Mouse (Mus musculus) intestine, embryonic 16.5 days (tissue): Measurements from ENCODE around the gene Ntng1. TPM values are rescaled to one million over a fixed set of nuclear protein-coding genes. Genes with fewer than 3 reads are reported as not detected.

Source experiments
- ATAC-seq: fragments of 200-750 bp; cut with Nextera tagmentation; 2 replicates; pipeline ENCODE4 v1.8.0; 2017; ENCODE audit warnings: moderate TSS enrichment, moderate library complexity
- H3K27ac ChIP-seq: fragments of 300-500 bp; sonication (generic); 2 replicates; pipeline ENCODE4 v1.5.1; 2014; ENCODE audit warnings: mild to moderate bottlenecking, low read length
- H3K27me3 ChIP-seq: fragments of 300-500 bp; sonication (generic); replicated peaks from 2 replicates; pipeline ENCODE4 v1.6.1; 2014; ENCODE audit warnings: low read length, control low read depth, mixed read lengths; ENCODE audit not compliant: control insufficient read depth, insufficient read depth
- H3K36me3 ChIP-seq: fragments of 300-500 bp; sonication (generic); 2 replicates; pipeline ENCODE4 v1.6.1; 2014; ENCODE audit warnings: low read length, control low read depth; ENCODE audit not compliant: control insufficient read depth, insufficient read depth
- H3K4me1 ChIP-seq: fragments of 300-500 bp; sonication (generic); 2 replicates; pipeline ENCODE4 v1.6.1; 2014; ENCODE audit warnings: low read length, control low read depth, mixed read lengths; ENCODE audit not compliant: control insufficient read depth, insufficient read depth
- H3K4me2 ChIP-seq: fragments of 300-500 bp; sonication (generic); 2 replicates; pipeline ENCODE4 v1.6.1; 2014; ENCODE audit warnings: low read depth, low read length, control low read depth
- H3K4me3 ChIP-seq: fragments of 300-500 bp; sonication (generic); 2 replicates; pipeline ENCODE4 v1.5.1; 2014; ENCODE audit warnings: mild to moderate bottlenecking, low read length
- H3K9ac ChIP-seq: fragments of 300-500 bp; sonication (generic); 2 replicates; pipeline ENCODE4 v1.6.1; 2014; ENCODE audit warnings: low read depth, low read length
- H3K9me3 ChIP-seq: fragments of 300-500 bp; sonication (generic); 2 replicates; pipeline ENCODE4 v1.6.1; 2016; ENCODE audit warnings: low read length, control low read depth; ENCODE audit not compliant: control insufficient read depth
- WGBS: fragments of 180-500 bp; shearing (Covaris S2); extraction: QIAGEN DNeasy Blood & Tissue Kit; methylation state at CpG from one replicate; pipeline ENCODE4 v1.1.7; 2014; 5-methylcytosine and 5-hydroxymethylcytosine counted together
- polyA plus RNA-seq: library from polyadenylated mRNA; unstranded; fragments of >200 nt; fragmentation: Nextera tagmentation; extraction: Ambion mirVana; gene quantifications from 2 replicates; pipeline ENCODE4 v1.2.1, GENCODE M21; 2015

The Ntng1 gene
- polyA plus RNA-seq, 1 experiment from 2014 or later = 3.0 TPM

- H3K4me1 ChIP-seq = no peaks in the 10 kb centered on the region
- H3K27me3 ChIP-seq = no peaks in the 10 kb centered on the region
- no peak overlapping the region for H3K9ac ChIP-seq
- no peaks in the 10 kb centered on the region for H3K9me3 ChIP-seq
- H3K4me2 ChIP-seq = no peak overlapping the region
- no peak overlapping the region for H3K4me3 ChIP-seq
- ATAC-seq = no peak
- no peaks in the 10 kb centered on the region for H3K36me3 ChIP-seq
- WGBS = 64% methylated on average over 4 of the region's 4 CpGs
- H3K27ac ChIP-seq = no peak overlapping the region
These were observed 226.7 kb downstream of the Ntng1 start for GRCm38 (mm10) chr3:109917077-109917476.

GRCm38 (mm10) chr3:109914226-109914625, 229.6 kb downstream of the Ntng1 start:
- no peaks in the 10 kb centered on the region for H3K27me3 ChIP-seq
- H3K9ac ChIP-seq = no peak overlapping the region
- no peak for ATAC-seq
- no peak overlapping the region for H3K4me2 ChIP-seq
- no peak overlapping the region for H3K4me3 ChIP-seq
- no peaks in the 10 kb centered on the region for H3K4me1 ChIP-seq
- WGBS = 77% methylated on average over 5 of the region's 5 CpGs
- H3K27ac ChIP-seq = no peak overlapping the region
- H3K36me3 ChIP-seq = no peaks in the 10 kb centered on the region
- H3K9me3 ChIP-seq = no peaks in the 10 kb centered on the region

GRCm38 (mm10) chr3:109890600-109890999, 253.2 kb downstream of the Ntng1 start:
- Histone ChIP-seq H3K9me3 (no peaks in the 10 kb centered on the region), H3K27ac (no peak overlapping the region), H3K4me2 (no peak overlapping the region), H3K36me3 (no peaks in the 10 kb centered on the region), H3K4me1 (no peaks in the 10 kb centered on the region), H3K4me3 (no peak overlapping the region), H3K9ac (no peak overlapping the region), H3K27me3 (no peaks in the 10 kb centered on the region)
- ATAC-seq = no peak
- 13% methylated on average over 1 of the region's 1 CpGs for WGBS

GRCm38 (mm10) chr3:109885672-109886071, 258.1 kb downstream of the Ntng1 start:
- no peak for ATAC-seq
- no peak overlapping the region for H3K4me2 ChIP-seq

GRCm38 (mm10) chr3:109879061-109879460, 264.8 kb downstream of the Ntng1 start:
- H3K27ac ChIP-seq = no peak overlapping the region
- no peak overlapping the region for H3K4me2 ChIP-seq
- no peaks in the 10 kb centered on the region for H3K36me3 ChIP-seq
- H3K9me3 ChIP-seq = no peaks in the 10 kb centered on the region
- ATAC-seq = no peak
- no peaks in the 10 kb centered on the region for H3K27me3 ChIP-seq
- H3K4me3 ChIP-seq = no peak overlapping the region
- no peak overlapping the region for H3K9ac ChIP-seq
- WGBS = 78% methylated on average over 4 of the region's 4 CpGs
- no peaks in the 10 kb centered on the region for H3K4me1 ChIP-seq

More at GRCm38 (mm10) chr3:109885672-109886071, 258.1 kb downstream of the Ntng1 start:
- H3K9ac ChIP-seq = no peak overlapping the region
- H3K4me3 ChIP-seq = no peak overlapping the region
- H3K27me3 ChIP-seq = no peaks in the 10 kb centered on the region
- H3K9me3 ChIP-seq = no peaks in the 10 kb centered on the region
- no peaks in the 10 kb centered on the region for H3K4me1 ChIP-seq
- 49% methylated on average over 4 of the region's 4 CpGs for WGBS
- H3K36me3 ChIP-seq = no peaks in the 10 kb centered on the region
- H3K27ac ChIP-seq = no peak overlapping the region

DNA sequence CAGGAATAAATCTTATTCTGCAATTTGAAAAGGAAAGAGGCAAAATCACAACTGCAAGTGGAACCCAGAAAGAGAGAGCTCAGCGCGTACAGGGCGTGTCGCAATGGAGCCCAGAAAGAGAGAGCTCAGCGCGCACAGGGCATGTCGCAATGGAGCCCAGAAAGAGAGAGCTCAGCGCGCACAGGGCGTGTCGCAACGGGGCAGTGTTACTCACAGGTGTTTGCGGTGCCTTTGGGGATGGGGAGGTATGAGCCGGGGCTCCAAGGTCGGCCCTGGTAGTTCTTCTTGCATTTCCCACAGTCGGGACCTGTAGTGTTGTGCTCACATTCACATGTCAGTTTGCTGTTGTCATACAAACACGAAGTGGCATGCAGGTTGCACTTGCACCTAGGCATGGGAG, 271.8 kb downstream of the Ntng1 start:
- H3K4me3 ChIP-seq = no peak overlapping the region
- H3K4me1 ChIP-seq = no peaks in the 10 kb centered on the region
- H3K27ac ChIP-seq = no peak overlapping the region
- H3K27me3 ChIP-seq = no peaks in the 10 kb centered on the region
- no peaks in the 10 kb centered on the region for H3K36me3 ChIP-seq
- H3K9me3 ChIP-seq = no peaks in the 10 kb centered on the region
- no peak overlapping the region for H3K4me2 ChIP-seq
- H3K9ac ChIP-seq = no peak overlapping the region
- no peak for ATAC-seq
- 91% methylated on average over 17 of the region's 17 CpGs for WGBS

DNA sequence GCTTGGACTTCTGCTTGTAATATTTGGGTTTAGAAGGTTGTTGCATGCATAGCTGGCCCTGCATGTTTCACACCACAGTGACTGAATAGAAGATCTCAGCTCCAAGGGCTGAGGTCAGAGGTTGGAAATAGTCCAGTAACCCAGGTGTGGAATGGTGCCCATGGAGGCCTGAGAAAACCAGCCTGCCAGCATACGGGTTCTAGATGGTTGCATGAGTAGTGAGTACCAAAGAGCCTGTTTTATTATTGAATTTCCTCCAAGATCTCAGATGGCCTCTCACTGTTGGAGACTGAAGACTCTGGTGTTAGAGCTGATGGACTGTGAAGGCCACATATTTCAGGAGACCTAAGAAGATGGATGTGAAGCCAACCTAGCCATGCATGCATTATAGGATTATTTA, 285.5 kb downstream of the Ntng1 start:
- no peak for ATAC-seq
- H3K4me2 ChIP-seq = no peak overlapping the region
- no peak overlapping the region for H3K9ac ChIP-seq
- 87% methylated on average over 1 of the region's 1 CpGs for WGBS
- no peaks in the 10 kb centered on the region for H3K36me3 ChIP-seq
- no peaks in the 10 kb centered on the region for H3K4me1 ChIP-seq
- H3K27ac ChIP-seq = no peak overlapping the region
- no peaks in the 10 kb centered on the region for H3K9me3 ChIP-seq
- no peaks in the 10 kb centered on the region for H3K27me3 ChIP-seq
- H3K4me3 ChIP-seq = no peak overlapping the region

DNA sequence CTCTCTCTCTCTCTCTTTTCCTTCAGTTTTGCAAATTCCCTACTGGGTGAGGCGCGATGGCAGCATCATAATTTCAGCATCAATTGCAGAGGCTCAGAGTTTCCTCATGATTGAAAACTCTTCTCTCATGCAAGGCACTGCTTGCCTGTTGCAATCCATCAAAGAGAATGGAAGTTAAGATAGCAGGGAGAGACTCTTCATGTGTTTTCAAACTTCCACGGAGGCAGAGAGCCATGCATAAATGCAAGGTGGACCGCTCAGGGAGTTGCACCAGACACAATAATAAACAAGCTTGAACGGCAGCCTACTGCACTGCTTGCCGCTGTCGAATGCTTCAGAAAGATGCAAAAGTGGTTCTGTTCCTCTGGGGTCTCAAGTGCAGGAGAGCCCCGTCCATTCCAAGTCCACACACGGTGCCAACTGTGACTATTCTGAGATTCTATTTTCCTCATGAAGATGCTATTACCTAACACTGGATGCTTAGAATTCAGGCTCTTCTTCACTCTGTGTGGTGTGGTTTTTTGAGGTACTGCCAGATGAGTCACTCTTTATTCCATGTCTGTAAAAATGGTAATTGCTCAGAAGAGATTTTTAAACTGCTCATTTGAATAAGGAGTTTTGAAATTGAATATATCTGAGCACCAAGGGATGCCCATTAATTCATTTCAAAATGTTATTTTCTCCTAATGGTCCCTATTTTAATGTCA, 289.2 kb downstream of the Ntng1 start:
- H3K4me2 ChIP-seq = no peak overlapping the region
- ATAC-seq = no peak
- no peaks in the 10 kb centered on the region for H3K9me3 ChIP-seq
- H3K27ac ChIP-seq = no peak overlapping the region
- no peak overlapping the region for H3K9ac ChIP-seq
- no peaks in the 10 kb centered on the region for H3K36me3 ChIP-seq
- no peaks in the 10 kb centered on the region for H3K27me3 ChIP-seq
- H3K4me1 ChIP-seq = no peaks in the 10 kb centered on the region
- H3K4me3 ChIP-seq = no peak overlapping the region
- 84% methylated on average over 9 of the region's 9 CpGs for WGBS

- H3K9me3 ChIP-seq = no peaks in the 10 kb centered on the region
- no peak overlapping the region for H3K4me2 ChIP-seq
- no peak overlapping the region for H3K9ac ChIP-seq
- no peak overlapping the region for H3K4me3 ChIP-seq
- no peaks in the 10 kb centered on the region for H3K4me1 ChIP-seq
- ATAC-seq = no peak
- H3K36me3 ChIP-seq = no peaks in the 10 kb centered on the region
- WGBS = 83% methylated on average over 4 of the region's 4 CpGs
- H3K27ac ChIP-seq = no peak overlapping the region
- H3K27me3 ChIP-seq = no peaks in the 10 kb centered on the region
These were observed 297.2 kb downstream of the Ntng1 start for GRCm38 (mm10) chr3:109846660-109847059.

- Histone ChIP-seq H3K4me2 (no peak overlapping the region), H3K9ac (no peak overlapping the region), H3K36me3 (no peaks in the 10 kb centered on the region), H3K4me3 (no peak overlapping the region), H3K27ac (no peak overlapping the region), H3K4me1 (no peaks in the 10 kb centered on the region), H3K9me3 (no peaks in the 10 kb centered on the region), H3K27me3 (no peaks in the 10 kb centered on the region)
- WGBS = 89% methylated on average over 1 of the region's 1 CpGs
- no peak for ATAC-seq
These were observed 318.0 kb downstream of the Ntng1 start for GRCm38 (mm10) chr3:109825806-109826205.
